Mouse (Mus musculus): ENCODE results near the gene Gmfg. TPM values are rescaled to one million over a fixed set of nuclear protein-coding genes. Genes with fewer than 3 reads are reported as not detected.

Gmfg gene
- polyA plus RNA-seq, 1 experiment from 2014 or later, result 6.0 TPM

- ATAC-seq (ENCODE audit: low read depth), result no peak
- Histone ChIP-seq H3K4me2 (no peak overlapping the region), H3K27me3 (no peaks in the 10 kb centered on the region), H3K9me3 (no peaks in the 10 kb centered on the region), H3K9ac (no peak overlapping the region), H3K4me3 (no peak overlapping the region), H3K27ac (replicated peaks) (no peak overlapping the region), H3K4me1 (replicated peaks) (no peaks in the 10 kb centered on the region; the same call in 1 of the 2 replicates), H3K36me3 (peaks cover 95% of the 10 kb centered on the region)
These were observed 19.9 kb upstream of the Gmfg start for GRCm38 (mm10) chr7:28417368-28417767.

- no peaks in the 10 kb centered on the region for H3K27me3 ChIP-seq
- no peak overlapping the region; the same call in 1 of the 2 replicates for H3K27ac ChIP-seq (replicated peaks)
- no peak overlapping the region for H3K4me3 ChIP-seq
- peaks cover 95% of the 10 kb centered on the region for H3K36me3 ChIP-seq
- no peaks in the 10 kb centered on the region; the same call in 1 of the 2 replicates for H3K4me1 ChIP-seq (replicated peaks)
- H3K4me2 ChIP-seq, result no peak overlapping the region
- H3K9ac ChIP-seq, result no peak overlapping the region
- ATAC-seq (ENCODE audit: low read depth), result peak; percentile 40; the same call in 1 of the 2 replicates
- WGBS, result 72% methylated on average over 8 of the region's 8 CpGs
- no peaks in the 10 kb centered on the region for H3K9me3 ChIP-seq
These were observed 19.1 kb upstream of the Gmfg start for GRCm38 (mm10) chr7:28418096-28418670.

DNA sequence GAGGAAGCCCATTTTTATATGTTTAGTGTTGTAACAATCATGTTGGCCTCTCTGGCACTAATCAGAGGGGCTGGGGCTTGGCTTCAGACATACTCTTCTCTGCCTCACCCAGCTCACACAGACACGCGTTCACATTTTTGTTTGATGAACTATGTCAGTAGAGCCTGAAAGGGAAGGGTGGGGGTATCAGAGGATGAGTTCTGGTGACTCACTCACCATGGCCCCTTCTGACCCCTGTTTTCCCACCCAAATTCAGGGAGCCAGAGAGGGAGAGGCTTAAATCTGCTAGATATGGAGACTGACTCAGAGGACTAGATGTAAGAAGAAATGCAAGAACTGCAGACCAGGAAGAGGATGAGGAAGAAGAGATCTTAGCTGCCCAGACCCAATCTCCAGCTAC is 17.8 kb upstream of the Gmfg start:
- H3K9ac ChIP-seq, result no peak overlapping the region
- 98% methylated on average over 2 of the region's 2 CpGs for WGBS
- no peak overlapping the region for H3K27ac ChIP-seq (replicated peaks)
- no peak for ATAC-seq (ENCODE audit: low read depth)
- no peaks in the 10 kb centered on the region for H3K9me3 ChIP-seq
- H3K27me3 ChIP-seq, result no peaks in the 10 kb centered on the region
- no peak overlapping the region for H3K4me3 ChIP-seq
- no peaks in the 10 kb centered on the region; the same call in 1 of the 2 replicates for H3K4me1 ChIP-seq (replicated peaks)
- H3K36me3 ChIP-seq, result peaks cover 94% of the 10 kb centered on the region
- no peak overlapping the region for H3K4me2 ChIP-seq

GRCm38 (mm10) chr7:28423018-28423417 is 14.2 kb upstream of the Gmfg start:
- ATAC-seq (ENCODE audit: low read depth), result no peak
- H3K4me3 ChIP-seq, result no peak overlapping the region

GRCm38 (mm10) chr7:28427738-28428137 is 9.5 kb upstream of the Gmfg start:
- no peak for ATAC-seq (ENCODE audit: low read depth)
- Histone ChIP-seq H3K4me2 (no peak overlapping the region), H3K36me3 (peaks cover 31% of the 10 kb centered on the region), H3K27me3 (no peaks in the 10 kb centered on the region), H3K9me3 (no peaks in the 10 kb centered on the region), H3K9ac (no peak overlapping the region), H3K4me3 (no peak overlapping the region), H3K4me1 (replicated peaks) (peaks cover 18% of the 10 kb centered on the region), H3K27ac (replicated peaks) (no peak overlapping the region)

More at GRCm38 (mm10) chr7:28423018-28423417, 14.2 kb upstream of the Gmfg start:
- H3K36me3 ChIP-seq, result peaks cover 63% of the 10 kb centered on the region
- H3K4me1 ChIP-seq (replicated peaks), result no peaks in the 10 kb centered on the region; the same call in 1 of the 2 replicates
- no peaks in the 10 kb centered on the region for H3K9me3 ChIP-seq
- no peak overlapping the region for H3K4me2 ChIP-seq
- no peak overlapping the region for H3K27ac ChIP-seq (replicated peaks)
- H3K27me3 ChIP-seq, result no peaks in the 10 kb centered on the region
- H3K9ac ChIP-seq, result no peak overlapping the region
- 100% methylated on average over 1 of the region's 1 CpGs for WGBS

- no peak for ATAC-seq (ENCODE audit: low read depth)
- Histone ChIP-seq H3K36me3 (peaks cover 24% of the 10 kb centered on the region), H3K9ac (no peak overlapping the region), H3K9me3 (no peaks in the 10 kb centered on the region), H3K4me2 (no peak overlapping the region), H3K27me3 (no peaks in the 10 kb centered on the region), H3K4me3 (no peak overlapping the region), H3K4me1 (replicated peaks) (peaks cover 46% of the 10 kb centered on the region), H3K27ac (replicated peaks) (no peak overlapping the region)
- WGBS, result 88% methylated on average over 1 of the region's 1 CpGs
These were observed 6.7 kb upstream of the Gmfg start for GRCm38 (mm10) chr7:28430512-28430911.

- Histone ChIP-seq H3K36me3 (peaks cover 24% of the 10 kb centered on the region), H3K4me2 (no peak overlapping the region), H3K27ac (replicated peaks) (no peak overlapping the region), H3K4me3 (no peak overlapping the region), H3K9me3 (no peaks in the 10 kb centered on the region), H3K27me3 (no peaks in the 10 kb centered on the region), H3K4me1 (replicated peaks) (peaks cover 50% of the 10 kb centered on the region), H3K9ac (no peak overlapping the region)
- ATAC-seq (ENCODE audit: low read depth), result no peak
- 94% methylated on average over 2 of the region's 2 CpGs for WGBS
These were observed 5.0 kb upstream of the Gmfg start for GRCm38 (mm10) chr7:28432252-28432651.

DNA sequence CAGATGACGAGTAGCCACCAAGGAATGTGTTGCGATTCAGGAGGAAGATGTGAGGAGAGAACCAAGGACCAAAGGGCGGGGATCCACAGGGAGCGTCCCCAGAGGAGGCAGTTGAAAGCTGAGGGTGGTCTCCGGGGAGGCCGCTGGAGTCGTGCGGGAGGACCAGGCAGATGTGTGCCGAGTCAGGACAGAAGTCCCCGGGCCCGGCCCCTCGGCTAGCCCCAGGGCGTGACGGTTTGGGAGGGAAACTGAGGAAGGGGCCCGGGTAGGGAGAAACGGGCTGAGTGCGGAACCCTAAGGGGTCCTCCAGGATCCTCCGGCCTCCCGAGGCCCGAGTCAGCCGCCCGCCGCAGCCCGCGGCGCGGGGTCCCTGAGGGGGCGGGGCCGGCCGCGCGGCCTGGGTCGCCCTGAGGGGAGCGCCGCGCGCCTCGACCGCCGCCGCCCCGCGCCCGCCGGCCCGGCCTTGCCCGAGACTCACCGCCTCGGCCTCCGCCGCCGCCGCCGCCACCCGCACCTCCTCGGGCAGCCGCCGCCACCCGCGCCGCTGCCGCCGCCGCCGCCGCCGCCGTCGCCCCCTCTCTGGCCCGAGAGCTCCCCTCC is 1.5 kb upstream of the Gmfg start:
- peak overlapping the region; percentile 88 for H3K9ac ChIP-seq
- H3K4me1 ChIP-seq (replicated peaks), result peaks cover 50% of the 10 kb centered on the region
- ATAC-seq (ENCODE audit: low read depth), result peak; percentile 47
- no peaks in the 10 kb centered on the region for H3K27me3 ChIP-seq
- H3K4me2 ChIP-seq, result peak overlapping the region; percentile 88
- H3K9me3 ChIP-seq, result no peaks in the 10 kb centered on the region
- H3K27ac ChIP-seq (replicated peaks), result peak overlapping the region; percentile 56
- under 1% methylated on average over 25 of the region's 70 CpGs for WGBS
- peak overlapping the region; percentile 79 for H3K4me3 ChIP-seq
- H3K36me3 ChIP-seq, result peaks cover 24% of the 10 kb centered on the region

- peak; percentile 99 for ATAC-seq (ENCODE audit: low read depth)
- Histone ChIP-seq H3K4me2 (peak overlapping the region; percentile 66), H3K27me3 (no peaks in the 10 kb centered on the region), H3K27ac (replicated peaks) (peak overlapping the region; percentile 84), H3K4me1 (replicated peaks) (peaks cover 48% of the 10 kb centered on the region), H3K36me3 (peaks cover 21% of the 10 kb centered on the region), H3K9ac (peak overlapping the region; percentile 88), H3K4me3 (peak overlapping the region; percentile 79), H3K9me3 (no peaks in the 10 kb centered on the region)
- under 1% methylated on average over 52 of the region's 64 CpGs for WGBS
These were observed 859 bp upstream of the Gmfg start for GRCm38 (mm10) chr7:28436271-28436904.

DNA sequence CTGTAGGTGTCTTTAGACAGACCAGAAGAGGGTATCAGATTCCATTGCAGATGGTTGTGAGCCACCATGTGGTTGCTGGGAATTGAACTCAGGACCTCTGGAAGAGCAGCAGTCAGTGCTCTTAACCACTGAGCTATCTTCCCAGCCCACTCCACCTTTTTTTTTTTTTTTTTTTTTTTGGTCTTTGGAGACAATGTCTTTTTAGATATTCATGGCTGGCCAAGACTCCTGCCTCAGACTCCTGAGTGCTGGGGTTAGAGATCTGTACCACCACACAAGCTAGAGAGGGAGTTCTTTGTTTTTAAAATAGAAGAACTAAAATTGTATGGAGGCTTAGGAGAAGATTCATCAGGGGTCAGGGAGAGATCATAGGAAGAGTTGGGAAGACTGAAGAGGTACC is 717 bp downstream of the Gmfg start:
- no peak for ATAC-seq (ENCODE audit: low read depth)
- no peak overlapping the region for H3K9ac ChIP-seq
- H3K27me3 ChIP-seq, result no peaks in the 10 kb centered on the region
- no peaks in the 10 kb centered on the region for H3K9me3 ChIP-seq
- H3K4me3 ChIP-seq, result no peak overlapping the region
- H3K4me1 ChIP-seq (replicated peaks), result peaks cover 32% of the 10 kb centered on the region
- H3K4me2 ChIP-seq, result no peak overlapping the region
- no peak overlapping the region for H3K27ac ChIP-seq (replicated peaks)
- H3K36me3 ChIP-seq, result peaks cover 6% of the 10 kb centered on the region

DNA sequence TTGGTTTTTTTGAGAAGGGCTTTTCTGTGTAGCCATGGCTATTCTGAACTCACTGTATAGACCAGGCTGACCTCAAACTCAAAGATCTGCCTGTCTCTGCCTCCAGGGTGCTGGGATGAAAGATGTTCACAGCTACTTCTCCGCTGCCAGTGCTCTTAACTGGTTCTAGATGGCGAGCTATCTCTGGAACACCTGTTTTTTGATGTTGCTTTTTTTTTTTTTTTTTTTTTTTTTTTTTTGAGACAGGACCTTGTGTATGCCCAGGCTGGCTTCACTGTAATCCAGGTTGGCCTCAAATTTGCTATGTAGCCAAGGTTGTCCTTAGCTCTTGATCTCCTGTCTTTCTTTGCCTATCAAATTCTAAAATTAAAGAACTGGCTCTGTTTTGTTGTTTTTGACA is 1.5 kb downstream of the Gmfg start:
- Histone ChIP-seq H3K4me3 (no peak overlapping the region), H3K9ac (no peak overlapping the region), H3K27me3 (no peaks in the 10 kb centered on the region), H3K36me3 (no peaks in the 10 kb centered on the region), H3K4me1 (replicated peaks) (peaks cover 24% of the 10 kb centered on the region), H3K9me3 (no peaks in the 10 kb centered on the region), H3K27ac (replicated peaks) (no peak overlapping the region), H3K4me2 (no peak overlapping the region)
- ATAC-seq (ENCODE audit: low read depth), result no peak
- 86% methylated on average over 2 of the region's 2 CpGs for WGBS

DNA sequence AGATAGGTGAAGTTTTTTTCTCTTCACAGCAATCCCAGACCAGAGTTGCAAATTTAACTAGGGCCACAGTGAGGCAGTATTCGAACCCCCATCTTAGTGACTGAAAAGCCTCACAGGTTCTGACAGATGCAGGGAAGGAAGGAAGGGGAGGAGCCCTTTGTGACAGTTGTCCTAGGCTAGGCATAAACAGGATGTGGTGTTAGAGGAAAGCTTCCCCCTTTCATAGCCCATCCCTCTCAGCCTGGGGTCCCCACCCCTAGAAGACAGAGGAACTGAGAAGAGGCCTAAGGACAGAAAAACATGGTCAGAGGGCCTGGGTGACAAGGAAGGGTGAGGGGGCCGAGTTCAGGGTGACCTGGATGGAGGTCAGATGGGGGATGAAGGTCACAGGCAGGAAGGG is 3.5 kb downstream of the Gmfg start:
- no peak for ATAC-seq (ENCODE audit: low read depth)
- H3K27me3 ChIP-seq, result 0 out of 2 replicates have a peak, but pooled peaks cover 2% of the 10 kb centered on the region
- no peaks in the 10 kb centered on the region for H3K36me3 ChIP-seq
- H3K27ac ChIP-seq (replicated peaks), result no peak overlapping the region
- H3K4me1 ChIP-seq (replicated peaks), result peaks cover 6% of the 10 kb centered on the region; the same call in 1 of the 2 replicates
- H3K4me2 ChIP-seq, result no peak overlapping the region
- 52% methylated on average over 2 of the region's 2 CpGs for WGBS
- no peak overlapping the region for H3K9ac ChIP-seq
- H3K9me3 ChIP-seq, result no peaks in the 10 kb centered on the region
- no peak overlapping the region for H3K4me3 ChIP-seq

Data from neural tube, embryonic 13.5 days (tissue).